Mouse (Mus musculus): ENCODE measurements around the gene Zfp217. TPM values are rescaled to one million over a fixed set of nuclear protein-coding genes. Genes with fewer than 3 reads are reported as not detected.

The Zfp217 gene
- polyA plus RNA-seq, 2 experiments: 2.3 to 4.8 TPM

- peak overlapping the region; percentile 83; the same call in 1 of the 2 replicates for H3K4me2 ChIP-seq (ENCODE audit: low read depth)
- no peak overlapping the region for H3K4me3 ChIP-seq (ENCODE audit: insufficient read depth in 1 of 2, low read depth in 2 of 2, low read length in 2 of 2)
- H3K27me3 ChIP-seq (ENCODE audit: control insufficient read depth, insufficient read depth, low read length): no peaks in the 10 kb centered on the region
- 14% methylated on average over 3 of the region's 3 CpGs for WGBS (ENCODE audit: insufficient replicate concordance)
- peaks cover 3% of the 10 kb centered on the region; the same call in 1 of the 2 replicates for H3K36me3 ChIP-seq (replicated peaks; ENCODE audit: control insufficient read depth, insufficient read depth, low read depth)
- H3K9ac ChIP-seq (replicated peaks): peak overlapping the region; percentile 45
- H3K9me3 ChIP-seq (ENCODE audit: control insufficient read depth, low read length): no peaks in the 10 kb centered on the region
- H3K27ac ChIP-seq: peak overlapping the region; percentile 86
- H3K4me1 ChIP-seq (replicated peaks; ENCODE audit: control insufficient read depth in 2 of 2, insufficient read depth in 2 of 2, low read length in 1 of 2): peaks cover 47 to 48% of the 10 kb centered on the region in 2 experiments
- no peak for DNase-seq (ENCODE audit: low read depth in 3 of 3, low spot score in 3 of 3)
- no peak for ATAC-seq (ENCODE audit: insufficient read depth)
- TF ChIP-seq EP300 (IDR thresholded peaks at IDR 0.05; ENCODE audit: low read depth): no peak
- TF ChIP-seq CTCF (IDR thresholded peaks at IDR 0.05; ENCODE audit: low read depth): no peak
Observed at GRCm38 (mm10) chr2:170127523-170127922, 20.4 kb downstream of the Zfp217 start.

GRCm38 (mm10) chr2:170126266-170126665 is 21.6 kb downstream of the Zfp217 start:
- no peak overlapping the region for H3K4me2 ChIP-seq (ENCODE audit: low read depth)
- DNase-seq (ENCODE audit: low read depth in 3 of 3, low spot score in 3 of 3) (no peak), ATAC-seq (ENCODE audit: insufficient read depth) (no peak)
- peaks cover 42 to 43% of the 10 kb centered on the region in 2 experiments for H3K4me1 ChIP-seq (replicated peaks; ENCODE audit: control insufficient read depth in 2 of 2, insufficient read depth in 2 of 2, low read length in 1 of 2)
- H3K27me3 ChIP-seq (ENCODE audit: control insufficient read depth, insufficient read depth, low read length): no peaks in the 10 kb centered on the region
- no peak overlapping the region for H3K9ac ChIP-seq (replicated peaks)
- no peak overlapping the region for H3K27ac ChIP-seq
- no peaks in the 10 kb centered on the region for H3K9me3 ChIP-seq (ENCODE audit: control insufficient read depth, low read length)
- no peak overlapping the region for H3K4me3 ChIP-seq (ENCODE audit: insufficient read depth in 1 of 2, low read depth in 2 of 2, low read length in 2 of 2)
- 76% methylated on average over 1 of the region's 1 CpGs for WGBS (ENCODE audit: insufficient replicate concordance)
- peaks cover 3% of the 10 kb centered on the region; the same call in 1 of the 2 replicates for H3K36me3 ChIP-seq (replicated peaks; ENCODE audit: control insufficient read depth, insufficient read depth, low read depth)
- TF ChIP-seq CTCF (IDR thresholded peaks at IDR 0.05; ENCODE audit: low read depth) (no peak), EP300 (IDR thresholded peaks at IDR 0.05; ENCODE audit: low read depth) (no peak)

GRCm38 (mm10) chr2:170122197-170122596 is 25.7 kb downstream of the Zfp217 start:
- DNase-seq (ENCODE audit: low read depth in 3 of 3, low spot score in 3 of 3) (no peak), ATAC-seq (ENCODE audit: insufficient read depth) (no peak)
- no peak overlapping the region for H3K9ac ChIP-seq (replicated peaks)
- H3K4me3 ChIP-seq (ENCODE audit: insufficient read depth in 1 of 2, low read depth in 2 of 2, low read length in 2 of 2): no peak overlapping the region
- 70% methylated on average over 7 of the region's 7 CpGs for WGBS (ENCODE audit: insufficient replicate concordance)
- TF ChIP-seq EP300 (IDR thresholded peaks at IDR 0.05; ENCODE audit: low read depth) (no peak), CTCF (IDR thresholded peaks at IDR 0.05; ENCODE audit: low read depth) (no peak)
- H3K4me2 ChIP-seq (ENCODE audit: low read depth): no peak overlapping the region
- peaks cover 13 to 19% of the 10 kb centered on the region in 2 experiments for H3K4me1 ChIP-seq (replicated peaks; ENCODE audit: control insufficient read depth in 2 of 2, insufficient read depth in 2 of 2, low read length in 1 of 2)
- H3K27ac ChIP-seq: no peak overlapping the region
- no peaks in the 10 kb centered on the region for H3K9me3 ChIP-seq (ENCODE audit: control insufficient read depth, low read length)
- H3K36me3 ChIP-seq (replicated peaks; ENCODE audit: control insufficient read depth, insufficient read depth, low read depth): peaks cover 32% of the 10 kb centered on the region
- H3K27me3 ChIP-seq (ENCODE audit: control insufficient read depth, insufficient read depth, low read length): no peaks in the 10 kb centered on the region

GRCm38 (mm10) chr2:170120139-170121027 is 27.5 kb downstream of the Zfp217 start:
- H3K9ac ChIP-seq (replicated peaks): no peak overlapping the region

GRCm38 (mm10) chr2:170116704-170117281 is 31.1 kb downstream of the Zfp217 start:
- TF ChIP-seq CTCF (IDR thresholded peaks at IDR 0.05; ENCODE audit: low read depth) (peak; percentile 84), EP300 (IDR thresholded peaks at IDR 0.05; ENCODE audit: low read depth) (no peak)
- Histone ChIP-seq H3K27me3 (ENCODE audit: control insufficient read depth, insufficient read depth, low read length) (no peaks in the 10 kb centered on the region), H3K9ac (replicated peaks) (no peak overlapping the region), H3K36me3 (replicated peaks; ENCODE audit: control insufficient read depth, insufficient read depth, low read depth) (peaks cover 76% of the 10 kb centered on the region), H3K27ac (no peak overlapping the region), H3K4me1 (replicated peaks; ENCODE audit: control insufficient read depth in 2 of 2, insufficient read depth in 2 of 2, low read length in 1 of 2) (peaks cover 0 to 8% of the 10 kb centered on the region in 2 experiments; a peak in 2 of 4 replicates), H3K4me3 (ENCODE audit: insufficient read depth in 1 of 2, low read depth in 2 of 2, low read length in 2 of 2) (no peak overlapping the region), H3K9me3 (ENCODE audit: control insufficient read depth, low read length) (no peaks in the 10 kb centered on the region), H3K4me2 (ENCODE audit: low read depth) (no peak overlapping the region)
- 13% methylated on average over 4 of the region's 4 CpGs for WGBS (ENCODE audit: insufficient replicate concordance)
- DNase-seq (ENCODE audit: low read depth in 3 of 3, low spot score in 3 of 3): peak in 1 of 3 experiments; percentile 52
- ATAC-seq (ENCODE audit: insufficient read depth): peak; percentile 33; the same call in 1 of the 2 replicates

More at GRCm38 (mm10) chr2:170120139-170121027, 27.5 kb downstream of the Zfp217 start:
- WGBS (ENCODE audit: insufficient replicate concordance): 86% methylated on average over 19 of the region's 19 CpGs
- Histone ChIP-seq H3K27ac (no peak overlapping the region), H3K27me3 (ENCODE audit: control insufficient read depth, insufficient read depth, low read length) (no peaks in the 10 kb centered on the region), H3K4me3 (ENCODE audit: insufficient read depth in 1 of 2, low read depth in 2 of 2, low read length in 2 of 2) (no peak overlapping the region), H3K4me1 (replicated peaks; ENCODE audit: control insufficient read depth in 2 of 2, insufficient read depth in 2 of 2, low read length in 1 of 2) (peaks cover 0 to 10% of the 10 kb centered on the region in 2 experiments; a peak in 2 of 4 replicates), H3K9me3 (ENCODE audit: control insufficient read depth, low read length) (no peaks in the 10 kb centered on the region), H3K36me3 (replicated peaks; ENCODE audit: control insufficient read depth, insufficient read depth, low read depth) (peaks cover 43% of the 10 kb centered on the region), H3K4me2 (ENCODE audit: low read depth) (no peak overlapping the region)
- ATAC-seq (ENCODE audit: insufficient read depth): no peak
- no peak for DNase-seq (ENCODE audit: low read depth in 3 of 3, low spot score in 3 of 3)
- no peak for TF ChIP-seq CTCF (IDR thresholded peaks at IDR 0.05; ENCODE audit: low read depth)
- no peak for TF ChIP-seq EP300 (IDR thresholded peaks at IDR 0.05; ENCODE audit: low read depth)
